Mouse (Mus musculus): Measurements from ENCODE around the gene Btbd16. TPM values are rescaled to one million over a fixed set of nuclear protein-coding genes. Genes with fewer than 3 reads are reported as not detected.

The Btbd16 gene
- polyA plus RNA-seq, 1 experiment from 2014 or later, result 0.23 TPM

- Histone ChIP-seq H3K27me3 (ENCODE audit: control insufficient read depth, insufficient read depth, low read length) (no peaks in the 10 kb centered on the region), H3K4me1 (ENCODE audit: control insufficient read depth, insufficient read depth, low read length) (no peaks in the 10 kb centered on the region), H3K27ac (ENCODE audit: low read length) (no peak overlapping the region), H3K9ac (replicated peaks; ENCODE audit: low read depth, low read length) (no peak overlapping the region), H3K36me3 (ENCODE audit: control insufficient read depth, insufficient read depth, low read length) (peaks cover 32% of the 10 kb centered on the region; the same call in 1 of the 2 replicates), H3K4me2 (replicated peaks; ENCODE audit: low read depth, low read length) (no peak overlapping the region), H3K4me3 (ENCODE audit: low read depth, low read length) (no peak overlapping the region), H3K9me3 (ENCODE audit: control insufficient read depth, low read depth, low read length) (no peaks in the 10 kb centered on the region)
- 82% methylated on average over 4 of the region's 4 CpGs for WGBS
- ATAC-seq (ENCODE audit: insufficient number of reproducible peaks, insufficient read depth, low FRiP score, low read depth), result no peak
Measured at GRCm38 (mm10) chr7:130741099-130741498, 32.8 kb upstream of the Btbd16 start.

- H3K9me3 ChIP-seq (ENCODE audit: control insufficient read depth, low read depth, low read length), result no peaks in the 10 kb centered on the region
- H3K4me3 ChIP-seq (ENCODE audit: low read depth, low read length), result no peak overlapping the region
- no peak overlapping the region for H3K4me2 ChIP-seq (replicated peaks; ENCODE audit: low read depth, low read length)
- no peak overlapping the region for H3K9ac ChIP-seq (replicated peaks; ENCODE audit: low read depth, low read length)
- no peak for ATAC-seq (ENCODE audit: insufficient number of reproducible peaks, insufficient read depth, low FRiP score, low read depth)
- H3K27me3 ChIP-seq (ENCODE audit: control insufficient read depth, insufficient read depth, low read length), result no peaks in the 10 kb centered on the region
- no peaks in the 10 kb centered on the region for H3K4me1 ChIP-seq (ENCODE audit: control insufficient read depth, insufficient read depth, low read length)
- no peak overlapping the region for H3K27ac ChIP-seq (ENCODE audit: low read length)
- H3K36me3 ChIP-seq (ENCODE audit: control insufficient read depth, insufficient read depth, low read length), result peaks cover 35% of the 10 kb centered on the region; the same call in 1 of the 2 replicates
- WGBS, result 80% methylated on average over 9 of the region's 9 CpGs
Measured at GRCm38 (mm10) chr7:130743239-130744025, 30.4 kb upstream of the Btbd16 start.

GRCm38 (mm10) chr7:130749165-130749564 is 24.7 kb upstream of the Btbd16 start:
- Histone ChIP-seq H3K9ac (replicated peaks; ENCODE audit: low read depth, low read length) (no peak overlapping the region), H3K9me3 (ENCODE audit: control insufficient read depth, low read depth, low read length) (no peaks in the 10 kb centered on the region), H3K4me3 (ENCODE audit: low read depth, low read length) (no peak overlapping the region), H3K27me3 (ENCODE audit: control insufficient read depth, insufficient read depth, low read length) (no peaks in the 10 kb centered on the region), H3K36me3 (ENCODE audit: control insufficient read depth, insufficient read depth, low read length) (peaks cover 24% of the 10 kb centered on the region), H3K4me1 (ENCODE audit: control insufficient read depth, insufficient read depth, low read length) (no peaks in the 10 kb centered on the region), H3K27ac (ENCODE audit: low read length) (no peak overlapping the region), H3K4me2 (replicated peaks; ENCODE audit: low read depth, low read length) (no peak overlapping the region)
- ATAC-seq (ENCODE audit: insufficient number of reproducible peaks, insufficient read depth, low FRiP score, low read depth), result no peak
- WGBS, result 95% methylated on average over 4 of the region's 4 CpGs

- ATAC-seq (ENCODE audit: insufficient number of reproducible peaks, insufficient read depth, low FRiP score, low read depth), result no peak
- Histone ChIP-seq H3K4me3 (ENCODE audit: low read depth, low read length) (no peak overlapping the region), H3K27me3 (ENCODE audit: control insufficient read depth, insufficient read depth, low read length) (no peaks in the 10 kb centered on the region), H3K4me1 (ENCODE audit: control insufficient read depth, insufficient read depth, low read length) (no peaks in the 10 kb centered on the region), H3K9ac (replicated peaks; ENCODE audit: low read depth, low read length) (no peak overlapping the region), H3K36me3 (ENCODE audit: control insufficient read depth, insufficient read depth, low read length) (peaks cover 19% of the 10 kb centered on the region), H3K4me2 (replicated peaks; ENCODE audit: low read depth, low read length) (no peak overlapping the region), H3K9me3 (ENCODE audit: control insufficient read depth, low read depth, low read length) (no peaks in the 10 kb centered on the region), H3K27ac (ENCODE audit: low read length) (no peak overlapping the region; the same call in 1 of the 2 replicates)
- 50% methylated on average over 17 of the region's 17 CpGs for WGBS
Measured at GRCm38 (mm10) chr7:130750752-130751490, 22.9 kb upstream of the Btbd16 start.

- peaks cover 14% of the 10 kb centered on the region for H3K36me3 ChIP-seq (ENCODE audit: control insufficient read depth, insufficient read depth, low read length)
- H3K4me1 ChIP-seq (ENCODE audit: control insufficient read depth, insufficient read depth, low read length), result no peaks in the 10 kb centered on the region
- H3K9me3 ChIP-seq (ENCODE audit: control insufficient read depth, low read depth, low read length), result no peaks in the 10 kb centered on the region
- ATAC-seq (ENCODE audit: insufficient number of reproducible peaks, insufficient read depth, low FRiP score, low read depth), result no peak
- H3K9ac ChIP-seq (replicated peaks; ENCODE audit: low read depth, low read length), result no peak overlapping the region
- H3K4me2 ChIP-seq (replicated peaks; ENCODE audit: low read depth, low read length), result no peak overlapping the region
- H3K4me3 ChIP-seq (ENCODE audit: low read depth, low read length), result no peak overlapping the region
- H3K27me3 ChIP-seq (ENCODE audit: control insufficient read depth, insufficient read depth, low read length), result no peaks in the 10 kb centered on the region
- no peak overlapping the region for H3K27ac ChIP-seq (ENCODE audit: low read length)
- WGBS, result 64% methylated on average over 9 of the region's 9 CpGs
Measured at GRCm38 (mm10) chr7:130751678-130752077, 22.2 kb upstream of the Btbd16 start.

GRCm38 (mm10) chr7:130754790-130755189 is 19.1 kb upstream of the Btbd16 start:
- Histone ChIP-seq H3K4me3 (ENCODE audit: low read depth, low read length) (no peak overlapping the region), H3K9ac (replicated peaks; ENCODE audit: low read depth, low read length) (no peak overlapping the region), H3K9me3 (ENCODE audit: control insufficient read depth, low read depth, low read length) (no peaks in the 10 kb centered on the region), H3K27ac (ENCODE audit: low read length) (no peak overlapping the region), H3K36me3 (ENCODE audit: control insufficient read depth, insufficient read depth, low read length) (peaks cover 22% of the 10 kb centered on the region; the same call in 1 of the 2 replicates), H3K4me2 (replicated peaks; ENCODE audit: low read depth, low read length) (no peak overlapping the region), H3K27me3 (ENCODE audit: control insufficient read depth, insufficient read depth, low read length) (no peaks in the 10 kb centered on the region), H3K4me1 (ENCODE audit: control insufficient read depth, insufficient read depth, low read length) (no peaks in the 10 kb centered on the region)
- no peak for ATAC-seq (ENCODE audit: insufficient number of reproducible peaks, insufficient read depth, low FRiP score, low read depth)
- WGBS, result 90% methylated on average over 2 of the region's 2 CpGs

GRCm38 (mm10) chr7:130756343-130756835 is 17.5 kb upstream of the Btbd16 start:
- no peak for ATAC-seq (ENCODE audit: insufficient number of reproducible peaks, insufficient read depth, low FRiP score, low read depth)
- H3K9me3 ChIP-seq (ENCODE audit: control insufficient read depth, low read depth, low read length), result no peaks in the 10 kb centered on the region
- no peak overlapping the region for H3K9ac ChIP-seq (replicated peaks; ENCODE audit: low read depth, low read length)
- 79% methylated on average over 7 of the region's 7 CpGs for WGBS
- no peaks in the 10 kb centered on the region for H3K27me3 ChIP-seq (ENCODE audit: control insufficient read depth, insufficient read depth, low read length)
- H3K4me1 ChIP-seq (ENCODE audit: control insufficient read depth, insufficient read depth, low read length), result no peaks in the 10 kb centered on the region
- peaks cover 22% of the 10 kb centered on the region; the same call in 1 of the 2 replicates for H3K36me3 ChIP-seq (ENCODE audit: control insufficient read depth, insufficient read depth, low read length)
- H3K4me2 ChIP-seq (replicated peaks; ENCODE audit: low read depth, low read length), result no peak overlapping the region
- no peak overlapping the region for H3K27ac ChIP-seq (ENCODE audit: low read length)
- no peak overlapping the region for H3K4me3 ChIP-seq (ENCODE audit: low read depth, low read length)

- Histone ChIP-seq H3K9ac (replicated peaks; ENCODE audit: low read depth, low read length) (no peak overlapping the region), H3K36me3 (ENCODE audit: control insufficient read depth, insufficient read depth, low read length) (peaks cover 16% of the 10 kb centered on the region; the same call in 1 of the 2 replicates), H3K4me2 (replicated peaks; ENCODE audit: low read depth, low read length) (no peak overlapping the region), H3K4me1 (ENCODE audit: control insufficient read depth, insufficient read depth, low read length) (no peaks in the 10 kb centered on the region; the same call in 1 of the 2 replicates), H3K4me3 (ENCODE audit: low read depth, low read length) (no peak overlapping the region), H3K9me3 (ENCODE audit: control insufficient read depth, low read depth, low read length) (no peaks in the 10 kb centered on the region), H3K27ac (ENCODE audit: low read length) (no peak overlapping the region), H3K27me3 (ENCODE audit: control insufficient read depth, insufficient read depth, low read length) (no peaks in the 10 kb centered on the region)
- WGBS, result 78% methylated on average over 11 of the region's 11 CpGs
- ATAC-seq (ENCODE audit: insufficient number of reproducible peaks, insufficient read depth, low FRiP score, low read depth), result no peak
Measured at GRCm38 (mm10) chr7:130757326-130757865, 16.5 kb upstream of the Btbd16 start.
